Mouse (Mus musculus): ENCODE measurements at regions not wholly inside any gene's neighbourhood (a gene's known extent, or its start where the extent isn't known, plus 50 kb on each side); places are given as distances from the start of the nearest gene placed in this dataset.

- 63% methylated on average over 6 of the region's 6 CpGs for WGBS
These were observed 382.0 kb upstream of the Zic4 start for GRCm38 (mm10) chr9:90980023-90980802.

GRCm38 (mm10) chr9:90999178-90999577, 363.0 kb upstream of the Zic4 start:
- DNase-seq (ENCODE audit: low read depth, low spot score): no peak
- 74% methylated on average over 1 of the region's 1 CpGs for WGBS

More at GRCm38 (mm10) chr9:90980023-90980802, 382.0 kb upstream of the Zic4 start:
- DNase-seq (ENCODE audit: low read depth, low spot score): no peak

DNA sequence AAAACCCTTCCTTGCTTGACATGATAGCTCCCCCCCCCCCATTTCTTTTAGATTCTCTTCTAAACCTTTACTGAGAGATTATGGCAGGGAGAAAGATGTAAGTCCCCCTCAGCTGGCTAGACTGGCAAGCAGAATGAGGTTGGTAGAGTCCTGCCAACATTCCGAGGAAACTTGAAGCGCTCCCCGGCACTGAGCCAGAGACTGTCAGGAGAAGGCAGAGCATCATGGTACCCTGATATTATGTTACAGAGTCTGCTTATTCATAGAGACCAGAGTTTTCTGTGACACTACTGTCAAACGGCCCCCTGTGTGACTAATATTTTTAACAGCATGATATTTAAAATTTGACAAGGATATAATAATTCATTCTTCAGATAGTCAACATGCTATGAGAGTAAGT, 358.0 kb upstream of the Zic4 start:
- DNase-seq (ENCODE audit: low read depth, low spot score): no peak
- 80% methylated on average over 4 of the region's 4 CpGs for WGBS

- 67% methylated on average over 2 of the region's 2 CpGs for WGBS
- DNase-seq (ENCODE audit: low read depth, low spot score): no peak
These were observed 321.7 kb upstream of the Zic4 start for GRCm38 (mm10) chr9:91040546-91040945.

DNA sequence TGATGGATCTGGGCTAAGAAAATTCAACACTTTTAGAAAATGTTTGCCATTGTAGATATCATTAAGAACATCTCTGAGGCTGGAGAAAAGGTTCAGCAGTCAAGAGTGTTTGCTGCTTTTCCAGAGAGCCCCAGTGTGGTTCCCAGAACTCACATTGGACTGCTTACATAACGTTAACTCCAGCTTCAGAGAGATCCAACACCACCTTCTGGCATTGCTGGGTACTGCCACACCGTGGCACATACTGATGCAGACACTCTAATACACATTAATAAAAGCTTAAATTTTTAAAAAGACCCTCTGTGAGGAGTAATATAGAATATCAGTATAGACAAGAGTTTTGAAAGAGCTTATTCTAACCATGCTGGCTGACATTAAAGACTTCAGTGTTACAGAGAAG, 313.6 kb upstream of the Zic4 start:
- no peak for DNase-seq (ENCODE audit: low read depth, low spot score)
- 38% methylated on average over 2 of the region's 2 CpGs for WGBS

GRCm38 (mm10) chr9:91053065-91053793, 309.0 kb upstream of the Zic4 start:
- WGBS: 53% methylated on average over 4 of the region's 4 CpGs
- DNase-seq (ENCODE audit: low read depth, low spot score): no peak

DNA sequence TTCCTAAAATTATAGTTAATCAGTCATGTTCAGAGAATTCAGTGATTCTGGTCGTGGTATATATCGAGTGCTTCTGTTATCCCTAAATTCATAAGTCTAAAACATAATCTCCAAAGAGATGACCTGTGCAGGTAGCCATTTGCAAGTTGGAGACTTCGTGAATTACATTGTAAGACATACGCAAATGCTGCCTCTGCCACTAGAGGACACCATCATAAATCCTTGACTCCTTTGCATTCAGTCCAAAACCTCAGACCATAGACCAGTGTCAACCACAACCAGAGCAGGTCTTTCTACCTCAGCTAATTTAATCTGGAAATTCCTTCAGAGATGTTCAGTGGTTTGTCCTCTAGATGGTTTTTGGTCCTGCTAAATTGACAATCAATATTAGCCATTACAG, 302.8 kb upstream of the Zic4 start:
- 72% methylated on average over 4 of the region's 4 CpGs for WGBS
- DNase-seq (ENCODE audit: low read depth, low spot score): no peak

DNA sequence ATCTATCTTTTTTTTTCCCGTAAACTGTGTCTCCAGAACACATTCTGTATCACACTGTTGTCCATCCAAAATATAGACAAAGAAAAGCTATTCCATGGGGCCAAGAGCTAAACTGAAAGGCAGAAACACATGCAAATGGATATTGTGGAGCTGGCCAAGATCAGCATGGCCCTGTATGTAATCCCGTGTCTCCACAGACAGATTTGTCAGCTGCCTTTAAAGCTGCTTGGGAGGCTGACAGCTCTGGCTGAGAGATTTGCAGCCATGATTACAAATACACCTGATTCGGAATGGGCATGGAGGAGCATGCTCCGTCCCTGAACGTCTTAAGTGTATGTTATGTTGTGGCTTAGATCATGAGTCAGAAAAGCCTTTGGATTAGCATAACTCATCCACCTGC, 292.7 kb upstream of the Zic4 start:
- DNase-seq (ENCODE audit: low read depth, low spot score): no peak
- WGBS: 75% methylated on average over 5 of the region's 5 CpGs

GRCm38 (mm10) chr9:91073366-91074174, 288.6 kb upstream of the Zic4 start:
- DNase-seq (ENCODE audit: low read depth, low spot score): no peak
- WGBS: 53% methylated on average over 4 of the region's 4 CpGs

DNA sequence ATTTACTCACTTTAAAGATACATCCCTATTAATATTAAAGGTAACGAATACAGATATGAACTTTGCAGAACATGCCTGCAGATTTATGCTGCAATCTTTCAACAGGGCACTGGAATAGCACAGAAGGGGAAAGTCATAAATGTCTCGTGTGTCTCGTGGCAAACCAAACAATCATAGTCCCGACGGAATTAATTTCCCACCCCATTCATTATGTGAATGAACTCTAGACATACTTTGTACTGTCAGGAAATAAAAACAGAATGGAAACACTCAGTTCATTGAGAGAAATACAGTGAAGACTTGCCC, 288.1 kb upstream of the Zic4 start:
- 37% methylated on average over 5 of the region's 5 CpGs for WGBS
- no peak for DNase-seq (ENCODE audit: low read depth, low spot score)

GRCm38 (mm10) chr9:91077490-91077889, 284.7 kb upstream of the Zic4 start:
- DNase-seq (ENCODE audit: low read depth, low spot score): no peak
- WGBS: 70% methylated on average over 1 of the region's 1 CpGs

DNA sequence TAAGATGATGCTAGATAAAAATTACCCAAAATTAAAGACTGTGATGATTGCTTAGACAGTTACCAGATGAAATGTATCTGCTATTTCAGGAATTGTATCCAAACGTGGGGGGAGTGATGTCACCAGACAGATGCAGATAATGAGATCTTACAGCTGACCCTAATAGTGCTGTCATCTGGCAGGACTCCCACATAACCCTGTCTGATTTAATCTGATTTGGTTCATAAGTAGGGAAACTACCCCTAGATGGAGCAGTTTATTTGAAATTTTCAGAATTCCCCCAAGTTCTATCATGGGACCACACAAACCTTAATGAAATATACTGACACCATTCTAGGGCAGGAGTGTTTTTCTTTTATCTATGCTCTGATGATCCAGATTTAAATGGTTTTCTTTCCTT, 278.4 kb upstream of the Zic4 start:
- 26% methylated on average over 1 of the region's 1 CpGs for WGBS
- no peak for DNase-seq (ENCODE audit: low read depth, low spot score)

DNA sequence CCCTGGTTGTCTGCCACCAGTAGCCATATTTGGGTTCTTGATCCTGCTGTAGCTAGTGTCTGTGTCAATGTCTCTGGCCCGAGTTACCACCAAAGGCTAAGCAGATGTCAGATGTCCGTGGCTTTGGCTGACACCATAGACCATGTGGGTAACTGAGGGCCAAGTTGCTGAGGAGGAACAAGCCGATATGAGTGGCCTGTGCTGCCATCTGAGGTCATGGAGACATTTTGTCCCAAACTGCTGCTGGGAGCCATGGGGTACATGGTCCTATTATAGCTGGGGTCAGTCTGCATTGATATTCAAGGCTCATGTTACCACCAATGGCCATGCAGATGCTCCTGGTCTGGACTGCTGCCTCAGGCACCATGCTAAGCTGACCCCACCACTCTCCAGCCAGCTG, 276.3 kb upstream of the Zic4 start:
- no peak for DNase-seq (ENCODE audit: low read depth, low spot score)
- WGBS: 89% methylated on average over 3 of the region's 3 CpGs

GRCm38 (mm10) chr9:91089348-91089747, 272.9 kb upstream of the Zic4 start:
- 67% methylated on average over 2 of the region's 2 CpGs for WGBS
- DNase-seq (ENCODE audit: low read depth, low spot score): no peak

GRCm38 (mm10) chr9:91091421-91092050, 270.7 kb upstream of the Zic4 start:
- 36% methylated on average over 1 of the region's 1 CpGs for WGBS
- DNase-seq (ENCODE audit: low read depth, low spot score): peak; percentile 21

GRCm38 (mm10) chr9:91101614-91102407, 260.4 kb upstream of the Zic4 start:
- 71% methylated on average over 1 of the region's 1 CpGs for WGBS

DNA sequence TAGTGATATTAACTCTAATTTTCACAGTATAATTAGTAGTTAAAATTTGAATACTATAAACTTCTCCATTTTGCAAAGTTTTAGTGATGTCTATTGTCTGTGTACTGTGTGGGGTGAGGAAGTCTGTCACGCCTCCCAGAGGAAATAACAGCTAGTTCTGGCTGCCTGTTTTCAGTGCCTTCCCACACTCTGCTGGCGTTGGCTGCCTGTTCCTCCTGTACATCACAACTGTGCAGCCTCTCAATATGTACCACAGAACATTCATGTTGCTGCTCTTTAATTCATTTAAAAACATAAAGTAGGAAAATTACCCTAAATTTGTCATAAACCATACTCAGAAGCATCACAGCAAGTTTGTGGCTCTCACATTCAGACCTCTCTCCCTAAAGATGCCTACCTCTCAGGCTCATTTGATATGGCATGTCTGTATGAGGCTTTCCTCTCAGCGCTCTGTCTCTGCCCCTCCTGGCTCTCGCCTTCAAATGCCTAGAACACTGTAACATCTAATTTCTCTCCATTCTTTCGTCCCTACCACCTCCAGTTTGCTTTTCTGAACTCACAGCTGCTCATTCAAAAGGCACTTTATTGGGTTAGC, 239.7 kb upstream of the Zic4 start:
- WGBS: 73% methylated on average over 5 of the region's 5 CpGs
- no peak for DNase-seq (ENCODE audit: low read depth, low spot score)

More at GRCm38 (mm10) chr9:91101614-91102407, 260.4 kb upstream of the Zic4 start:
- no peak for DNase-seq (ENCODE audit: low read depth, low spot score)

GRCm38 (mm10) chr9:91123208-91123607, 239.0 kb upstream of the Zic4 start:
- WGBS: 78% methylated on average over 7 of the region's 7 CpGs
- DNase-seq (ENCODE audit: low read depth, low spot score): no peak

Data from large intestine, adult 2 months (tissue).